Comparison of ENCODE assay signal across 8 mouse cellular contexts in the genomic region with DNA sequence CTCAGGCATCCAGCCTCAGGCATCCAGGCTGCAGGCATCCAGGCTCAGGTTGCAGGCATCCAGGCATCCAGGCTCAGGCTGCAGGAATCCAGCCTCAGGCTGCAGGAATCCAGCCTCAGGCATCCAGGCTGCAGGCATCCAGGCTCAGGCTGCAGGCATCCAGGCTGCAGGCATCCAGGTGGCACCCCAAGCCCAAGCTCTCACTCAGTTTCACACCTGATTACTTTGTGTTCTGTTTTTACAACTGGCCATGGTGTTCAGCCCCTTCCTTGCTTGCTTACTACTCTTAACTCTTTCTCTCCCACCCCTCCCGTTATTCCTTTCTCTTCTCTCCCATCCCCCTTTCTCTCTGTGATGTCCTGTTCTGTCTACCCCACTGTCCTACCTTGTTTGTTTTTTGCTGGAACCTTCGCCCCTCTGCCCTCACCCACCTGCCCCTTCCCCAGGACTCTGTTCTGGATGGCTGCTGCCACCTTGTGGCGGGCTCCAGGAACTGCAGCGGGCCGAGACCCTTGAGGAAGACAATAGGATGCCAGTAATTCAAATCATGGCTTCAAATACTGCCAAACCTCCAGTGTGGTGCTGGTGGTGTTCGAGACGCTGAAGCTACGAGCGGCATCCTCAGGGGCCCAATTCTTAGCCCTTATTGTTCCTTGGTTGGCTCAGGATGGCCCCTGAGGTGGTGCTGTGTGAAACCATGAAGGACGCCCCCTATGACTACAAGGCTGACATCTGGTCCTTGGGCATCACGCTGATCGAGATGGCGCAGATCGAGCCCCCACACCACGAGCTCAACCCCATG. TPM values are rescaled to one million over a fixed set of nuclear protein-coding genes. Genes with fewer than 3 reads are reported as not detected.
DNase-seq lines count a peak whose midpoint lies in the region; ATAC-seq and TF ChIP-seq lines count a peak whose summit lies in the region.
"Had no signal": no experiment of that assay in that cellular context is flagged by ENCODE, and none has a peak within 500 bp of the region (broad histone marks: within the 10 kb centered on the region; RNA-seq: fewer than 3 reads in every experiment).

No protein-coding gene starts in this region.

- H3K4me1 ChIP-seq in forebrain, embryonic 14.5 days (ENCODE audit: control insufficient read depth, insufficient read depth, low read length), result no peaks in the 10 kb centered on the region
- 0 out of 2 replicates have a peak, but pooled peaks cover 6% of the 10 kb centered on the region for H3K4me1 ChIP-seq in hindbrain, embryonic 12.5 days

- H3K4me3 ChIP-seq in forebrain, embryonic 14.5 days (ENCODE audit: low read depth, low read length), result no peak overlapping the region
- H3K4me3 ChIP-seq in hindbrain, embryonic 12.5 days, result no peak overlapping the region
- no peak overlapping the region for H3K4me3 ChIP-seq in left cerebral cortex, adult 2 months
- H3K4me3 ChIP-seq: myocyte had no signal

- no peak overlapping the region for H3K27ac ChIP-seq in forebrain, embryonic 14.5 days (ENCODE audit: low read depth, low read length)
- H3K27ac ChIP-seq in hindbrain, embryonic 12.5 days, result no peak overlapping the region
- no peak overlapping the region for H3K27ac ChIP-seq in left cerebral cortex, adult 2 months

- peak; percentile 99 for TF ChIP-seq CTCF in left cerebral cortex, adult 2 months (IDR thresholded peaks at IDR 0.05)

- intact Hi-C loops in left cerebral cortex, adult 2 months (cut with DNase I), result loop anchor here (2.0 to 10.0 kb wide), 3 partner anchors 135 to 403 kb away; no protein-coding TSS in a partner anchor

- H3K9me3 ChIP-seq in forebrain, embryonic 14.5 days (replicated peaks; ENCODE audit: control insufficient read depth, low read length), result no peaks in the 10 kb centered on the region
- no peaks in the 10 kb centered on the region for H3K9me3 ChIP-seq in hindbrain, embryonic 12.5 days (replicated peaks)

- ATAC-seq in forebrain, embryonic 14.5 days, result peak; percentile 51
- ATAC-seq in hindbrain, embryonic 12.5 days (ENCODE audit: low FRiP score), result peak; percentile 71; the same call in 1 of the 2 replicates
- 0 out of 2 replicates have a peak, but pooled peaks have one; percentile 19 for ATAC-seq in megakaryocyte-erythroid progenitor cell, adult 5-6 weeks (replicated peaks; ENCODE audit: low FRiP score, low TSS enrichment, poor library complexity, severe bottlenecking)

- H3K36me3 ChIP-seq in forebrain, embryonic 14.5 days (ENCODE audit: control insufficient read depth, insufficient read depth, low read length), result no peaks in the 10 kb centered on the region
- no peaks in the 10 kb centered on the region for H3K36me3 ChIP-seq in hindbrain, embryonic 12.5 days

- 34% methylated on average over 15 of the region's 15 CpGs for WGBS in forebrain, embryonic 14.5 days
- WGBS in hindbrain, embryonic 12.5 days, result 33% methylated on average over 15 of the region's 15 CpGs

- peak overlapping the region; percentile 40 for H3K9ac ChIP-seq in forebrain, embryonic 14.5 days (ENCODE audit: low read length)
- peak overlapping the region; percentile 38; the same call in 1 of the 2 replicates for H3K9ac ChIP-seq in hindbrain, embryonic 12.5 days

- H3K27me3 ChIP-seq in forebrain, embryonic 14.5 days (replicated peaks; ENCODE audit: control insufficient read depth, insufficient read depth, low read length), result no peaks in the 10 kb centered on the region
- no peaks in the 10 kb centered on the region for H3K27me3 ChIP-seq in hindbrain, embryonic 12.5 days

- peak; percentile 76 for DNase-seq in R1 (ENCODE audit: low read depth, low spot score)
- peak; percentile 82 for DNase-seq in cerebellum, adult 11-12 months
- peak; percentile 82 for DNase-seq in forebrain, embryonic 14.5 days (ENCODE audit: low spot score)
- DNase-seq in left cerebral cortex, adult 2 months (ENCODE audit: extremely low spot score in 1 of 2, low spot score in 2 of 2), result peak; percentile 58 to 78
- DNase-seq in right cerebral cortex, postnatal 4 days, result peak; percentile 91

- H3K4me2 ChIP-seq in forebrain, embryonic 14.5 days (ENCODE audit: low read length), result no peak overlapping the region
- H3K4me2 ChIP-seq in hindbrain, embryonic 12.5 days (replicated peaks), result no peak overlapping the region

RNA-seq across cellular contexts. Expression of a gene that starts 54.2 kb away (rescaled TPM):
- polyA plus RNA-seq in forebrain, embryonic 14.5 days (2014; fragmentation: Nextera tagmentation; extraction: Ambion mirVana), result 83.1 and 99.3 TPM in 2 replicates
- polyA plus RNA-seq in hindbrain, embryonic 12.5 days (2016; fragmentation: Nextera tagmentation; extraction: Ambion mirVana), result 111 and 112 TPM in 2 replicates
- 100 to 1,000 TPM; 122 to 125 TPM for total RNA-seq in left cerebral cortex, adult 2 months (2021)
- 30.9 and 40.5 TPM in 2 replicates for total RNA-seq in megakaryocyte-erythroid progenitor cell, adult 5-6 weeks (2014; fragmentation: Nextera tagmentation)
- total RNA-seq in megakaryocyte-erythroid progenitor cell, adult 5-6 weeks (2017), result 28.8 and 36.2 TPM in 2 replicates

RNA-seq across cellular contexts. Expression of a gene that starts 55.2 kb away (rescaled TPM):
- 0.80 and 1.1 TPM in 2 replicates for polyA plus RNA-seq in forebrain, embryonic 14.5 days (2014; fragmentation: Nextera tagmentation; extraction: Ambion mirVana)
- polyA plus RNA-seq in hindbrain, embryonic 12.5 days (2016; fragmentation: Nextera tagmentation; extraction: Ambion mirVana), result 2.5 and 3.3 TPM in 2 replicates
- 1 to 10 TPM; 6.7 to 8.7 TPM for total RNA-seq in left cerebral cortex, adult 2 months (2021)
- 11.3 and 16.1 TPM in 2 replicates for total RNA-seq in megakaryocyte-erythroid progenitor cell, adult 5-6 weeks (2014; fragmentation: Nextera tagmentation)
- total RNA-seq in megakaryocyte-erythroid progenitor cell, adult 5-6 weeks (2017), result 8.7 and 11.2 TPM in 2 replicates

RNA-seq across cellular contexts. Expression of a gene that starts 56.4 kb away (rescaled TPM):
- 0.31 TPM in 1 of 2 replicates, not detected in the other for polyA plus RNA-seq in forebrain, embryonic 14.5 days (2014; fragmentation: Nextera tagmentation; extraction: Ambion mirVana)
- not detected in 2 replicates for polyA plus RNA-seq in hindbrain, embryonic 12.5 days (2016; fragmentation: Nextera tagmentation; extraction: Ambion mirVana)
- 1 to 10 TPM in 1 of 2 experiments, under 1 TPM in 1; 0.75 to 1.4 TPM for total RNA-seq in left cerebral cortex, adult 2 months (2021)
- not detected in 2 replicates for total RNA-seq in megakaryocyte-erythroid progenitor cell, adult 5-6 weeks (2014; fragmentation: Nextera tagmentation)
- total RNA-seq in megakaryocyte-erythroid progenitor cell, adult 5-6 weeks (2017), result not detected in 2 replicates

Comparison
In these comparisons a context has a peak if more than half of its experiments do, and no peak if none do; other contexts are left out.
1. ATAC-seq: peak in every context shown above with its lines; median percentile 71 in hindbrain, embryonic 12.5 days; 51 in forebrain, embryonic 14.5 days; 19 in megakaryocyte-erythroid progenitor cell, adult 5-6 weeks.